Mouse (Mus musculus): ENCODE results near the gene Ppp3r1. TPM values are rescaled to one million over a fixed set of nuclear protein-coding genes. Genes with fewer than 3 reads are reported as not detected.

The Ppp3r1 gene
- 96.0 and 98.8 TPM in 2 replicates for total RNA-seq (2021)
- long read RNA-seq, transcript Ppp3r1-201 (6 exons, 2,859 nt), result major isoform, 27 of 28 reads
- long read RNA-seq, partial matches to known transcripts, result 0 of 28 reads
- long read RNA-seq, other reads (novel, unspliced or antisense), result 1 of 28 reads

DNA sequence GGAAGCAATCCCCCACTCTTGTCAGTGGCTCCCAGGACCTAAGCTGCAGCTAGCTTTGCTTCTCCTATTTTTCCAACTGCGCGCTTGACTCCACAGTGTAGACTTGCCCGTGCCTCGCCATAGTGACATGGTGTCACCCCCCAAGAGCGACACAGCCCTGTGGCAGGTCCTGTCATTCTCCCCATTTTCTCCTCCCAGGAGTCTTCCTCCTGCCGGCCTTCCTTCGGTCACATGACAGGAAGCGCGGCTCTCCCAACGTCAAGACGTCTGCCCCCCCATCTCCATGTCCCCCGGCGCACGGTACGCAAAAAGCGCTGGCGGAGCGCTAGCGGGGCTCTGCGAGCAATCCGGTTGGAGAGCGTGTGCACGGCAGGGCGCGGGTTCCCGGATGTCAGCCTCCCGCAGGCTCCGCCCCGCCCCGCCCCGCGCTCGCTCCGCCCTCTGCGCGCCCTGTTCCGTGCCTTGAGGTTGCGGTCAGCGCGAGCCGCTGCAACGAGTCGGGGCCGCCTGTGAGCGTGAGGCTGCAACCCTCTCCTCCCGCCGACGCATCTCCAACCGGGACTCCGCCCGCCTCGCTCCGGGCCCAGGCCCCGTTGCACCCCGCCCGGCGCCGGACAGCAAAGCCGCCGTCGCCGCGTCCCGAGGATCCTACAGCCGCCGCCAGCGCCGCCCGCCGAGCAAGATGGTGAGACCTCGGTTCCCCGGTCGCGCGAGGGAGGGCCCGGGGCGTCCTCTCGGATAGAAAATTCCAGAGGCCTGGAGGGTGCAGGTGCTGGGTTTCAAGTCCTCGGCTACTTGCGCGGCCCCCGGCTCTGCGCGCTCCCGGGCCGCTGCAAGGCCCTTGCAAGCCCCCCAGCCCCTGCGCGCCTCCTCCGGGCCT, at the start of gene Ppp3r1:
Gene Ppp3r1, plus strand, starts transcription at position 406 of the 880 bp plus-strand sequence.
- peak; percentile 98 for DNase-seq

- no peak for DNase-seq
Measured at GRCm38 (mm10) chr11:17112419-17113090, 46.5 kb upstream of the Ppp3r1 start.

- no peak for DNase-seq
Measured at GRCm38 (mm10) chr11:17126418-17126817, 32.6 kb upstream of the Ppp3r1 start.

DNA sequence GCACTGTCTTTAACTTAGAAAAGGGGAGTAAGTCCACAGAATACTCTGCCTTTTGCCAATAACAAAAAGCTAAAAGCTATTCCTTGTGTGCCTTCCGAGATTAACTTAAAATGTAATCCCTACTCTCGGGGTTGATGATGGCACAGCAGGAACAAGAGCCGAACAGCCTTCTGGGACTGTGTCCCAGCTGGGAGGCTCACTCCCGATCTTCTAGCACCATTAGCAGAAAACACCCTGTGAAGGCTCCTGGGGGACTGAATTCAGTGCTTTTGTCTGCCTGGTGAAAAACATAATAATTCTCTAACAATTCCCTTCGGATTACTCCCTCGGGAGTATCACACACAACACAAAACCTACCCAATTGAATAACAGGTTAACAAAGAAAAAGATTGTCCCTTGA, 23.4 kb upstream of the Ppp3r1 start:
- no peak for DNase-seq

- no peak for DNase-seq
Measured at GRCm38 (mm10) chr11:17138306-17139033, 20.6 kb upstream of the Ppp3r1 start.

- peak; percentile 30 for DNase-seq
Measured at GRCm38 (mm10) chr11:17159738-17160241, 727 bp downstream of the Ppp3r1 start.

DNA sequence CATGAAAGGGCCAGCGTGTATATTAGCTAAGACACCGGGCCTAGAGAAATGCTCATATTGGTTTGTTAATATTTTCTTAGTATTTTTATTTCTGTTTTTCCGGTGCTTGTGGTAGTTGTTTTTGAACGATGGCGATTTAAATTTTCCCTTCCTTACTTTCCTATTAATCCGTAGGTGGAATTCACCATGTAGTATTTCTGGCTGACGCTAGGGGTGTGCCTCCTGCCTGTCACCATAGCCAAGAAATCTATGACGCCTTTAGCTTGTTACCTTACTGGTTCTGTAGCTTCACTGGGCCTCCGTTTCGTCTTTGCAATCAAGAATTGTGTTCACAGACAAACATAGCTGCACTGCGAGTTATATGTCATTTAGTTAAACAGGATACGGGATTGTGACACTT, 1.2 kb downstream of the Ppp3r1 start:
- peak; percentile 15 for DNase-seq

DNA sequence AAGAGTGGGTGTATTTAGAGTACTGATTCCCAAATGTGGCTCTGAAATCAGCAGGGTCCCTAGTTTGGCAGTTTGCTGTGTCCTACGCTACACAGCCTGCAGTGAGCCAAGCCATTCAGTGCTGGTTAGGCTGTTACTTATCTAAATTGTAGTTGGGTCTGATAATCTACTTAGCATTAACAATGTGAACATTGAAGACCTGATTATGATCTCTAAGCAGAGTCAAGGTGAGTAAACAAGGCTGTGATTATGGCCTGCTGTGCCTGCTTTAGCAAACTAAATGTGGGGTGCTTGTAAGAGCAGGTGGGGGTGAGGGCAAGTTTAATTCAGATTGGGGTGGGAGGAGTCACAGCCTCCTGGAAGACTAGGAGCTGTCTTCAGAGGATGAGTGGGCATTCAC, 4.9 kb downstream of the Ppp3r1 start:
- DNase-seq, result no peak

DNA sequence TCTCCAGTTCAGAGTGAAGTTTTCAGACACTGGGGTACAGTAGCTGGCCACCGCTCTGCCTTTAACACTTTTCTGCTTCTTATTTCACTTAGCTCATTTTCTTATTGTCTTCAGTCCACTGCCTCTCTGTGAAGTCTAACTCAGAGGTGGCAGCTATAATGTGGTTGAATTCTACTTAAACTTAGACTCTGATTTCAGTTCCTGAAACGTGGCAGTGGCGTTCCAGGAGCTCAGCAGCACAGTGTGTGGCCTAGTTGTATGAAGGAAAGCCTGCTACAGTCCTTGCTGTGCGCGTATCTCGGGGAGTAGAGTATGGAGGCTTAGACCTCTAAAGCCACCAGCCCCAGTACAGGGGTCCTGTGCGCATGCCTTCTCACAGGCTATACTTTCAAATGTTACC, 7.6 kb downstream of the Ppp3r1 start:
- DNase-seq, result no peak

DNA sequence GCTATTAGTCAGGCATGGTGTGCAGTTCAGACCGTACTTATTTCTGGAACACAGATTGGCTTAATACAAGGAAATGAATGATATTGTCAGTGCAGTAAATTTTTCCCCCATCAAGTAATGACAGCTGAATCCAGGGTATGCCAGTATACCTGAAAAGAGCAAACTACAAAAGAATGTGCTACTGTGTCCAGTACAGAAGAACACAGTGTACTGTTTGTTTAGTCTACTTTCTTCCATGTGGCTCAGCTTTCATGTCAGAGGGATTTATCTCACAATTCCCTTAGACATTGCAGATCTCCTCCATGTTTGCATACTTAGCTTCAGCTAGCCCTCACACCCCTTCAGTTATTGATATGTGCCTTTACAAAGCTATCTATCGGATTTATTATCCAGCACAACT, 10.2 kb downstream of the Ppp3r1 start:
- DNase-seq, result no peak

- DNase-seq, result no peak
Measured at GRCm38 (mm10) chr11:17170938-17171729, 12.1 kb downstream of the Ppp3r1 start.

DNA sequence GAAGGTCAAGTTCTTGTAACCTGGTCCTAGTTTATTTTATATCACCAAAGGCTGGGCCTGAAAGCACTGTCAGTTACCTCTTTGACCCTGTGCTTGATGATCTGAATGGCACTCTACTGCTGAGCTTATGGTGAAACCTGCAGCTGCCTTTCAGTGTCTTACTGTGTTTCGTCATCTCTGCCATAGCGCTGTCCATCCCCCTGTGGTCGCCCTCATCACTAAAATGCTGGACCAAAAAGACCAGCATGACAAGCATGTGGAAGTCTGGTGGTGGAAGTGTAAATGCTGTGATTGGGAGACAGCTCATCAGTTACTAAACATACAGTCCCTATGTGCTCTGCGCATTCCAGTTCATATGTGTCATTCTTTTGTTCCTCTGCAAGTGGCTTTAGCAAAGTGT, 13.2 kb downstream of the Ppp3r1 start:
- no peak for DNase-seq

DNA sequence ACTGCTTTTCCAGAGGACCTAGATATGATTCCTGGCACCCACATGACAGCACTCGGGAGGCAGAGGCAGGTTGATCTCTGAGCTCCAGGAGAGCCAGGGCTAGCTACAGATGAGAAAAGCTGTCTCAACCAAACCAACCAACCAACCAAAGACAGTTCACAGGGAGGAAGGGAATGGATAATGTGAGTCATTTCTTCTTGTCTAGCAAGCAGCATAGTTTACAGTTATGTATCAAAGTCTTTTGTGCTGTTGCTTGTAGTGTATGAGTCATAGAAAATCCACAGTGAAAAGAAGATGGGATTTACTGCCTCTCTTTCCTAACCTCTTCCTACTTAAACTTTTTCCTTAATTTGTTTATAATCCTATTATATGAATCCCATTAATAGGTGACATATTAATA, 17.6 kb downstream of the Ppp3r1 start:
- DNase-seq, result no peak

GRCm38 (mm10) chr11:17180753-17181152, 21.7 kb downstream of the Ppp3r1 start:
- no peak for DNase-seq

GRCm38 (mm10) chr11:17181807-17182206, 22.7 kb downstream of the Ppp3r1 start, which contains the start of gene Wdr92:
Gene Wdr92 (plus strand): TSS chr11:17182107.
- DNase-seq, result no peak

- DNase-seq, result no peak
Measured at GRCm38 (mm10) chr11:17183165-17183564, 24.1 kb downstream of the Ppp3r1 start.

DNA sequence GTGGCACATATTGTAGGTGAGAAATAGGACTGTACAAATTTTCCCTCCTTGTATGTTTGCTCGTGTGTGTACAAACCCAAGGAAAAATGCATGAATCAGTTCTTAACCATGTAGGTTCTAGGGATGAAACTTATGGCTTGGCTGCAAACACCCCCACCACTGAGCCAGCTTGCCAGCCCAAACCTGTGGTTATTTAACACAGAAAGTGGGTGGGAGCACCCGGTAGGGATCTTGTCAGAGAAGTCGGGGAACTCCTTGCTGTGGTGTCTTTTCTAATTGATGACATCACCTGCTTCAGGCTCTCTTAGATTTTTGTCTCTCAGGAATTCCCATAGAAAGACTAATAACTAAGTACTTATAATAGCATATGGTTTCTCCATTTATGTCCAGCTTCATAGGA, 28.6 kb downstream of the Ppp3r1 start:
- no peak for DNase-seq

DNA sequence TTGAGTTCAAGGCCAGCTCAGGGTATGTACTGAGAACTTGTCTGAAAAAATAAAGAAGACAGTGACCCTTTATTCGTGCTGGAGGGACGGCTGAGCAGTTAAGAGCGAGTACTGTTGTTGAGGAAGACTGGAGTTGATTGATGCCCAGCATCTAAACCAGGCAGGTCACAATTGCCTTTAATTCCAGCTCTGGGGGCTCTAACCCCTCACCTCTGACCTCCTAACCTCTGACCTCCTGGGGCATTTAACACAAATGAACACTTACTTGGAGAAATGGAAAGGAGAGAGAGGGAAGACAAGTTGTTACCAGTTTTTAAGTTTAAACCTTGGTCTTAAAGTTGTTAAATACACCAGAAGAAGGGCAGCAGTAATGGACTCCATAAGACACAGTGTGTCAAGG, 29.7 kb downstream of the Ppp3r1 start:
- DNase-seq, result no peak

GRCm38 (mm10) chr11:17192151-17192844, 33.2 kb downstream of the Ppp3r1 start:
- DNase-seq, result no peak

GRCm38 (mm10) chr11:17199170-17199569, 40.1 kb downstream of the Ppp3r1 start:
- no peak for DNase-seq

All from adrenal gland, postnatal 25 days (tissue).